Mouse (Mus musculus): ENCODE data around the gene Lrp8.

GRCm38 (mm10) chr4:107920336-107920735 lies 118.3 kb downstream of the Lrp8 start:
- TF ChIP-seq POLR2A (IDR thresholded peaks at IDR 0.05; ENCODE audit: borderline replicate concordance, control insufficient read depth, low read depth, low read length) (no peak), CTCF (IDR thresholded peaks at IDR 0.05; ENCODE audit: control insufficient read depth, insufficient read depth, low read length) (no peak)
